Mouse (Mus musculus): ENCODE data around the gene Gpc1. TPM values are rescaled to one million over a fixed set of nuclear protein-coding genes. Genes with fewer than 3 reads are reported as not detected.

Gpc1 gene
- polyA plus RNA-seq (2015; fragmentation: Nextera tagmentation; extraction: Ambion mirVana) = 3.2 and 4.1 TPM in 2 replicates

- no peak within 1 kb of the TSS for H3K27ac ChIP-seq (ENCODE audit: low read length)
- peak within 1 kb of the TSS; percentile 51 for H3K9ac ChIP-seq (ENCODE audit: low read depth, low read length)
- H3K4me3 ChIP-seq (ENCODE audit: low read depth, low read length) = peak within 1 kb of the TSS; percentile 59
- H3K27me3 ChIP-seq (ENCODE audit: control insufficient read depth, insufficient read depth, low read depth, low read length) = peaks cover 41% of the 10 kb centered on the region
- no peaks in the 10 kb centered on the region for H3K9me3 ChIP-seq (replicated peaks; ENCODE audit: control insufficient read depth, low read length)
- H3K36me3 ChIP-seq (ENCODE audit: control insufficient read depth, insufficient read depth) = no peaks in the 10 kb centered on the region
- peak; percentile 74 for ATAC-seq (ENCODE audit: low read depth)
- H3K4me1 ChIP-seq (ENCODE audit: control insufficient read depth, low read depth, low read length) = peaks cover 4% of the 10 kb centered on the region
- WGBS (ENCODE audit: insufficient replicate concordance) = under 1% methylated on average over 56 of the region's 99 CpGs
- H3K4me2 ChIP-seq (ENCODE audit: low read depth, low read length) = peak within 1 kb of the TSS; percentile 77
Observed at GRCm38 (mm10) chr1:92831188-92832001, at the start of gene Gpc1. TSS of gene Gpc1 (plus strand) at chr1:92831645.

GRCm38 (mm10) chr1:92781862-92782261 is 49.6 kb upstream of the Gpc1 start:
- no peak for ATAC-seq (ENCODE audit: low read depth)
- Histone ChIP-seq H3K4me3 (ENCODE audit: low read depth, low read length) (no peak overlapping the region), H3K27me3 (ENCODE audit: control insufficient read depth, insufficient read depth, low read depth, low read length) (no peaks in the 10 kb centered on the region), H3K27ac (ENCODE audit: low read length) (no peak overlapping the region), H3K4me2 (ENCODE audit: low read depth, low read length) (no peak overlapping the region), H3K4me1 (ENCODE audit: control insufficient read depth, low read depth, low read length) (no peaks in the 10 kb centered on the region), H3K9ac (ENCODE audit: low read depth, low read length) (no peak overlapping the region), H3K36me3 (ENCODE audit: control insufficient read depth, insufficient read depth) (no peaks in the 10 kb centered on the region), H3K9me3 (replicated peaks; ENCODE audit: control insufficient read depth, low read length) (no peaks in the 10 kb centered on the region)
- 56% methylated on average over 4 of the region's 4 CpGs for WGBS (ENCODE audit: insufficient replicate concordance)

- H3K9me3 ChIP-seq (replicated peaks; ENCODE audit: control insufficient read depth, low read length) = no peaks in the 10 kb centered on the region
- H3K27me3 ChIP-seq (ENCODE audit: control insufficient read depth, insufficient read depth, low read depth, low read length) = no peaks in the 10 kb centered on the region
- no peaks in the 10 kb centered on the region for H3K36me3 ChIP-seq (ENCODE audit: control insufficient read depth, insufficient read depth)
- no peak overlapping the region for H3K9ac ChIP-seq (ENCODE audit: low read depth, low read length)
- H3K4me3 ChIP-seq (ENCODE audit: low read depth, low read length) = no peak overlapping the region
- no peak for ATAC-seq (ENCODE audit: low read depth)
- H3K4me2 ChIP-seq (ENCODE audit: low read depth, low read length) = no peak overlapping the region
- no peaks in the 10 kb centered on the region for H3K4me1 ChIP-seq (ENCODE audit: control insufficient read depth, low read depth, low read length)
- no peak overlapping the region for H3K27ac ChIP-seq (ENCODE audit: low read length)
- WGBS (ENCODE audit: insufficient replicate concordance) = 57% methylated on average over 6 of the region's 6 CpGs
Observed at GRCm38 (mm10) chr1:92782587-92782986, 48.9 kb upstream of the Gpc1 start.

- Histone ChIP-seq H3K27me3 (ENCODE audit: control insufficient read depth, insufficient read depth, low read depth, low read length) (no peaks in the 10 kb centered on the region), H3K4me1 (ENCODE audit: control insufficient read depth, low read depth, low read length) (peaks cover 2% of the 10 kb centered on the region; the same call in 1 of the 2 replicates), H3K27ac (ENCODE audit: low read length) (no peak overlapping the region), H3K4me3 (ENCODE audit: low read depth, low read length) (no peak overlapping the region), H3K4me2 (ENCODE audit: low read depth, low read length) (no peak overlapping the region), H3K9me3 (replicated peaks; ENCODE audit: control insufficient read depth, low read length) (no peaks in the 10 kb centered on the region), H3K36me3 (ENCODE audit: control insufficient read depth, insufficient read depth) (no peaks in the 10 kb centered on the region), H3K9ac (ENCODE audit: low read depth, low read length) (no peak overlapping the region)
- WGBS (ENCODE audit: insufficient replicate concordance) = 53% methylated on average over 8 of the region's 8 CpGs
- no peak for ATAC-seq (ENCODE audit: low read depth)
Observed at GRCm38 (mm10) chr1:92787221-92787620, 44.2 kb upstream of the Gpc1 start.

GRCm38 (mm10) chr1:92788049-92788448 is 43.4 kb upstream of the Gpc1 start:
- WGBS (ENCODE audit: insufficient replicate concordance) = 61% methylated on average over 7 of the region's 7 CpGs
- no peak overlapping the region for H3K4me3 ChIP-seq (ENCODE audit: low read depth, low read length)
- ATAC-seq (ENCODE audit: low read depth) = no peak
- no peak overlapping the region for H3K27ac ChIP-seq (ENCODE audit: low read length)
- no peak overlapping the region for H3K4me2 ChIP-seq (ENCODE audit: low read depth, low read length)
- peaks cover 2% of the 10 kb centered on the region; the same call in 1 of the 2 replicates for H3K4me1 ChIP-seq (ENCODE audit: control insufficient read depth, low read depth, low read length)
- H3K36me3 ChIP-seq (ENCODE audit: control insufficient read depth, insufficient read depth) = no peaks in the 10 kb centered on the region
- no peaks in the 10 kb centered on the region for H3K9me3 ChIP-seq (replicated peaks; ENCODE audit: control insufficient read depth, low read length)
- no peak overlapping the region for H3K9ac ChIP-seq (ENCODE audit: low read depth, low read length)
- no peaks in the 10 kb centered on the region for H3K27me3 ChIP-seq (ENCODE audit: control insufficient read depth, insufficient read depth, low read depth, low read length)

GRCm38 (mm10) chr1:92790628-92791027 is 40.8 kb upstream of the Gpc1 start:
- Histone ChIP-seq H3K27me3 (ENCODE audit: control insufficient read depth, insufficient read depth, low read depth, low read length) (no peaks in the 10 kb centered on the region), H3K4me2 (ENCODE audit: low read depth, low read length) (no peak overlapping the region), H3K4me3 (ENCODE audit: low read depth, low read length) (no peak overlapping the region), H3K9me3 (replicated peaks; ENCODE audit: control insufficient read depth, low read length) (no peaks in the 10 kb centered on the region), H3K4me1 (ENCODE audit: control insufficient read depth, low read depth, low read length) (peaks cover 2% of the 10 kb centered on the region; the same call in 1 of the 2 replicates), H3K36me3 (ENCODE audit: control insufficient read depth, insufficient read depth) (no peaks in the 10 kb centered on the region), H3K9ac (ENCODE audit: low read depth, low read length) (no peak overlapping the region), H3K27ac (ENCODE audit: low read length) (no peak overlapping the region)
- 36% methylated on average over 7 of the region's 7 CpGs for whole genome bisulfite sequencing (ENCODE audit: insufficient replicate concordance)
- no peak for ATAC-seq (ENCODE audit: low read depth)

GRCm38 (mm10) chr1:92791070-92791831 is 40.2 kb upstream of the Gpc1 start:
- Histone ChIP-seq H3K27ac (ENCODE audit: low read length) (no peak overlapping the region), H3K4me3 (ENCODE audit: low read depth, low read length) (no peak overlapping the region), H3K4me2 (ENCODE audit: low read depth, low read length) (no peak overlapping the region), H3K9me3 (replicated peaks; ENCODE audit: control insufficient read depth, low read length) (no peaks in the 10 kb centered on the region), H3K27me3 (ENCODE audit: control insufficient read depth, insufficient read depth, low read depth, low read length) (no peaks in the 10 kb centered on the region), H3K9ac (ENCODE audit: low read depth, low read length) (no peak overlapping the region), H3K36me3 (ENCODE audit: control insufficient read depth, insufficient read depth) (no peaks in the 10 kb centered on the region), H3K4me1 (ENCODE audit: control insufficient read depth, low read depth, low read length) (peaks cover 2% of the 10 kb centered on the region; the same call in 1 of the 2 replicates)
- ATAC-seq (ENCODE audit: low read depth) = no peak
- WGBS (ENCODE audit: insufficient replicate concordance) = 15% methylated on average over 9 of the region's 10 CpGs

- Histone ChIP-seq H3K4me1 (ENCODE audit: control insufficient read depth, low read depth, low read length) (peaks cover 2% of the 10 kb centered on the region; the same call in 1 of the 2 replicates), H3K27me3 (ENCODE audit: control insufficient read depth, insufficient read depth, low read depth, low read length) (no peaks in the 10 kb centered on the region), H3K9me3 (replicated peaks; ENCODE audit: control insufficient read depth, low read length) (no peaks in the 10 kb centered on the region), H3K4me3 (ENCODE audit: low read depth, low read length) (no peak overlapping the region), H3K4me2 (ENCODE audit: low read depth, low read length) (no peak overlapping the region), H3K9ac (ENCODE audit: low read depth, low read length) (no peak overlapping the region), H3K27ac (ENCODE audit: low read length) (no peak overlapping the region), H3K36me3 (ENCODE audit: control insufficient read depth, insufficient read depth) (no peaks in the 10 kb centered on the region)
- no peak for ATAC-seq (ENCODE audit: low read depth)
- 48% methylated on average over 5 of the region's 5 CpGs for WGBS (ENCODE audit: insufficient replicate concordance)
Observed at GRCm38 (mm10) chr1:92793781-92794180, 37.7 kb upstream of the Gpc1 start.

- ATAC-seq (ENCODE audit: low read depth) = no peak
- Histone ChIP-seq H3K9me3 (replicated peaks; ENCODE audit: control insufficient read depth, low read length) (no peaks in the 10 kb centered on the region), H3K27me3 (ENCODE audit: control insufficient read depth, insufficient read depth, low read depth, low read length) (no peaks in the 10 kb centered on the region), H3K27ac (ENCODE audit: low read length) (no peak overlapping the region), H3K4me3 (ENCODE audit: low read depth, low read length) (no peak overlapping the region), H3K9ac (ENCODE audit: low read depth, low read length) (no peak overlapping the region), H3K36me3 (ENCODE audit: control insufficient read depth, insufficient read depth) (no peaks in the 10 kb centered on the region), H3K4me1 (ENCODE audit: control insufficient read depth, low read depth, low read length) (no peaks in the 10 kb centered on the region), H3K4me2 (ENCODE audit: low read depth, low read length) (no peak overlapping the region)
- 48% methylated on average over 2 of the region's 2 CpGs for WGBS (ENCODE audit: insufficient replicate concordance)
Observed at GRCm38 (mm10) chr1:92798425-92798824, 33.0 kb upstream of the Gpc1 start.

Measured in liver, embryonic 16.5 days (tissue).